Mouse (Mus musculus) heart, postnatal 0 days (tissue): ENCODE results near the gene Rasgrf1.

Source experiments
- CTCF ChIP-seq: IDR thresholded peaks from 2 replicates; pipeline ENCODE4 v1.5.1; 2016; ENCODE audit warnings: antibody characterized with exemption, control low read depth, low read depth
- EP300 ChIP-seq: IDR thresholded peaks from 2 replicates; pipeline ENCODE4 v1.6.1; 2016; ENCODE audit warnings: antibody characterized with exemption, low read depth

DNA sequence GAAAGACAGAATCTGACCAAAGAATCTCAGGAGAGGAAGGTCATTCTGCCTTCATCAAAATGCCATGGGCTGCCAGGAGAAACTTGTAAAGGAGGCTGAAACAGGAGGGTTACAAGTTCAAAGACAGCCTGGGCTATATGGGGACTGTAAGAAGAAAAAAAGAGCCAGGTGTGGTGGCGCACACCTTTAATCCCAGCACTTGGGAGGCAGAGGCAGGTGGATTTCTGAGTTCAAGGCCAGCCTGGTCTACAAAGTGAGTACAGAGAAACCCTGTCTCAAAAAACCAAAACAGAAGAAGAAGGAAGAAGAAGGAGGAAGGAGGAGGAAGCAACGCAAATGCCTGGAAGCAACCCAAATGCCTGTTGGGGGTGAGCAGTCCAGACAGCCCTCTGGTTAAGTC lies 144.1 kb downstream of the Rasgrf1 start, which contains the start of gene Ctsh:
- TF ChIP-seq EP300 = no peak
- no peak for TF ChIP-seq CTCF
